Comparison of ENCODE assay signal across 11 mouse cellular contexts in the genomic region with DNA sequence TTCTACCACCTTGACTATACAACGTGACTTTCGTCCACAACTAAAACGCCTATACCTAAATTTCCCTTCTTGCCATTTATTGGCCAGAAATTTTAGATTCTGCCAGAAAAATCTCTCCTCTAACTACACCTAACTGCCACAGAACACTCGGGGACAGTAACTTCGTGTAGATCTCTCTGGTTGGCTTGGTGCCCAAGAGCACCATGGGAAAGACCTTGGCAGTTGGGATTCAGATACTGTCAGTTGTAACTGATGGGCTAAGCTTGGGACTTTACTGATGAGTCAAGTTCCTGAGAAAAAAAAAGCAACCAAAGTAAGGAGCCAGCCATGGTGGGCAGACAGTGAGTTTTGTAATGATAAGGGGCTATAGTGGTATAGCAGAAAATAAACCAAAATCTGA.
"Had no signal": no experiment of that assay in that cellular context is flagged by ENCODE, and none has a peak within 500 bp of the region (broad histone marks: within the 10 kb centered on the region; RNA-seq: fewer than 3 reads in every experiment).

No protein-coding gene starts in this region.

- H3K4me1 ChIP-seq: kidney, embryonic 15.5 days; limb, embryonic 13.5 days; neural tube, embryonic 15.5 days had no signal

- H3K4me3 ChIP-seq: kidney, embryonic 15.5 days; limb, embryonic 13.5 days; midbrain, embryonic 13.5 days; myocyte; neural tube, embryonic 15.5 days had no signal

- H3K27me3 ChIP-seq: kidney, embryonic 15.5 days; limb, embryonic 13.5 days; midbrain, embryonic 13.5 days had no signal

- ATAC-seq: midbrain, embryonic 13.5 days had no signal

- H3K27ac ChIP-seq: kidney, embryonic 15.5 days; limb, embryonic 13.5 days; liver, embryonic 14.5 days; midbrain, embryonic 13.5 days; neural tube, embryonic 15.5 days had no signal

- DNase-seq: kidney, postnatal 14 days; left cerebral cortex, postnatal 4 days; lung, adult 18-20 months; right cerebral cortex, adult 18-20 months; thymus, postnatal 4 days had no signal

- H3K36me3 ChIP-seq: kidney, embryonic 15.5 days; limb, embryonic 13.5 days; midbrain, embryonic 13.5 days; neural tube, embryonic 15.5 days had no signal
